Mouse (Mus musculus) T-cell, adult 2 months (primary cell): Measurements from ENCODE around the gene Zfp784.
A peak's percentile ranks its signal among the peaks of the same experiment; 100 is the strongest.
"Not testable (repeated sequence)": the region's sequence is repeated elsewhere in the genome, so short reads cannot be mapped to it uniquely, and the experiment has no call there.

Source experiments
- DNase-seq: peaks from one replicate; pipeline ENCODE4 v3.0.0; 2022; ENCODE audit warnings: low spot score

Gene Zfp784

GRCm38 (mm10) chr7:5038109-5038732 is at the start of gene Zfp784:
Gene Zfp784, minus strand, starts transcription at chr7:5038446.
- DNase-seq = peak; percentile 95

- DNase-seq = no peak
Measured at GRCm38 (mm10) chr7:5087886-5088285, 49.6 kb upstream of the Zfp784 start.

- no peak for DNase-seq
Measured at GRCm38 (mm10) chr7:5086921-5087440, 48.7 kb upstream of the Zfp784 start.

- no peak for DNase-seq
Measured at GRCm38 (mm10) chr7:5085512-5085911, 47.3 kb upstream of the Zfp784 start.

- DNase-seq = no peak
Measured at GRCm38 (mm10) chr7:5083325-5084105, 45.3 kb upstream of the Zfp784 start.

- DNase-seq = no peak
Measured at GRCm38 (mm10) chr7:5081939-5082338, 43.7 kb upstream of the Zfp784 start.

- no peak for DNase-seq
Measured at GRCm38 (mm10) chr7:5081241-5081640, 43.0 kb upstream of the Zfp784 start.

GRCm38 (mm10) chr7:5080815-5081214 is 42.6 kb upstream of the Zfp784 start:
- no peak for DNase-seq

GRCm38 (mm10) chr7:5080010-5080751 is 41.9 kb upstream of the Zfp784 start, which contains the start of gene Epn1:
Gene Epn1, plus strand, starts transcription at chr7:5080235.
- peak; percentile 97 for DNase-seq

GRCm38 (mm10) chr7:5079365-5080009 is 41.2 kb upstream of the Zfp784 start:
- DNase-seq = not testable (repeated sequence)

- no peak for DNase-seq
Measured at GRCm38 (mm10) chr7:5076931-5077330, 38.7 kb upstream of the Zfp784 start.

GRCm38 (mm10) chr7:5074984-5075383 is 36.7 kb upstream of the Zfp784 start:
- no peak for DNase-seq

- DNase-seq = no peak
Measured at GRCm38 (mm10) chr7:5073586-5073985, 35.3 kb upstream of the Zfp784 start.

- no peak for DNase-seq
Measured at GRCm38 (mm10) chr7:5064886-5065285, 26.6 kb upstream of the Zfp784 start.

- DNase-seq = peak; percentile 79
Measured at GRCm38 (mm10) chr7:5062360-5063001, 24.2 kb upstream of the Zfp784 start.

GRCm38 (mm10) chr7:5061774-5062359 is 23.6 kb upstream of the Zfp784 start, which contains the start of gene U2af2:
Gene U2af2, plus strand, starts transcription at chr7:5062143.
- peak; percentile 94 for DNase-seq

GRCm38 (mm10) chr7:5060944-5061773 is 22.9 kb upstream of the Zfp784 start:
- DNase-seq = peak; percentile 98

- DNase-seq = peak; percentile 66
Measured at GRCm38 (mm10) chr7:5060239-5060731, 22.0 kb upstream of the Zfp784 start.

GRCm38 (mm10) chr7:5059421-5059820 is 21.2 kb upstream of the Zfp784 start:
- DNase-seq = no peak

- no peak for DNase-seq
Measured at GRCm38 (mm10) chr7:5058631-5059030, 20.4 kb upstream of the Zfp784 start.
